9 mouse cellular contexts compared by ENCODE assay signal in genomic region chr9:58113279-58113884, GRCm38 (mm10). TPM values are rescaled to one million over a fixed set of nuclear protein-coding genes. Genes with fewer than 3 reads are reported as not detected.
DNase-seq lines count a peak whose midpoint lies in the region; ATAC-seq and TF ChIP-seq lines count a peak whose summit lies in the region.
"Had no signal": no experiment of that assay in that cellular context is flagged by ENCODE, and none has a peak within 500 bp of the region (broad histone marks: within the 10 kb centered on the region; RNA-seq: fewer than 3 reads in every experiment).

No protein-coding gene starts in this region.

- intact Hi-C loops in left cerebral cortex, postnatal 10 days (cut with DNase I), result loop anchor here (5.0 kb wide), 1 partner anchor 84 kb away; no protein-coding TSS in a partner anchor

- H3K36me3 ChIP-seq in lung, embryonic 16.5 days (ENCODE audit: control insufficient read depth, insufficient read depth, low read length), result no peaks in the 10 kb centered on the region
- no peaks in the 10 kb centered on the region for H3K36me3 ChIP-seq in forebrain, embryonic 11.5 days (ENCODE audit: control insufficient read depth, insufficient read depth, low read length)
- H3K36me3 ChIP-seq in kidney, postnatal 0 days (ENCODE audit: insufficient read depth, low read length), result no peaks in the 10 kb centered on the region
- no peaks in the 10 kb centered on the region for H3K36me3 ChIP-seq in neural tube, embryonic 15.5 days
- H3K36me3 ChIP-seq: liver, embryonic 15.5 days had no signal

- H3K4me3 ChIP-seq in lung, embryonic 16.5 days (ENCODE audit: low read length), result peak overlapping the region; percentile 20
- H3K4me3 ChIP-seq in forebrain, embryonic 11.5 days (ENCODE audit: low read depth, low read length), result peak overlapping the region; percentile 20
- no peak overlapping the region for H3K4me3 ChIP-seq in kidney, postnatal 0 days (replicated peaks; ENCODE audit: low read depth, low read length)
- peak overlapping the region; percentile 14 for H3K4me3 ChIP-seq in neural tube, embryonic 15.5 days (replicated peaks)
- H3K4me3 ChIP-seq: liver, embryonic 15.5 days had no signal

- no peaks in the 10 kb centered on the region; the same call in 1 of the 2 replicates for H3K27me3 ChIP-seq in lung, embryonic 16.5 days (ENCODE audit: control insufficient read depth, insufficient read depth, low read depth, low read length)
- peaks cover 7% of the 10 kb centered on the region for H3K27me3 ChIP-seq in forebrain, embryonic 11.5 days (ENCODE audit: control insufficient read depth, insufficient read depth, low read length)
- H3K27me3 ChIP-seq in kidney, postnatal 0 days (ENCODE audit: insufficient read depth, low read length), result no peaks in the 10 kb centered on the region
- H3K27me3 ChIP-seq in neural tube, embryonic 15.5 days (replicated peaks), result peaks cover 12% of the 10 kb centered on the region

- peak; percentile 44; the same call in 1 of the 2 replicates for ATAC-seq in lung, embryonic 16.5 days (ENCODE audit: low read depth)
- ATAC-seq in forebrain, embryonic 11.5 days (replicated peaks; ENCODE audit: low FRiP score), result peak; percentile 38
- ATAC-seq in kidney, postnatal 0 days (replicated peaks; ENCODE audit: low FRiP score, low read depth), result no peak
- peak; percentile 29; the same call in 1 of the 2 replicates for ATAC-seq in neural tube, embryonic 15.5 days (ENCODE audit: low FRiP score)
- ATAC-seq in megakaryocyte-erythroid progenitor cell, adult 5-6 weeks (replicated peaks; ENCODE audit: low FRiP score, low TSS enrichment, poor library complexity, severe bottlenecking), result no peak

- peaks cover 10% of the 10 kb centered on the region for H3K4me1 ChIP-seq in lung, embryonic 16.5 days (replicated peaks; ENCODE audit: control insufficient read depth, insufficient read depth, low read length)
- peaks cover 44% of the 10 kb centered on the region for H3K4me1 ChIP-seq in forebrain, embryonic 11.5 days (replicated peaks; ENCODE audit: control insufficient read depth, insufficient read depth, low read length)
- H3K4me1 ChIP-seq in kidney, postnatal 0 days (replicated peaks; ENCODE audit: insufficient read depth, low read length), result peaks cover 36% of the 10 kb centered on the region
- H3K4me1 ChIP-seq in neural tube, embryonic 15.5 days, result peaks cover 59% of the 10 kb centered on the region
- H3K4me1 ChIP-seq: liver, embryonic 15.5 days had no signal

- DNase-seq in lung, postnatal 4 days, result no peak
- DNase-seq in forebrain, embryonic 11.5 days (ENCODE audit: low spot score), result peak; percentile 76
- no peak for DNase-seq in kidney, postnatal 0 days (ENCODE audit: low spot score)
- no peak for DNase-seq in left cerebral cortex, postnatal 10 days (ENCODE audit: extremely low spot score in 1 of 2, low spot score in 2 of 2)
- no peak for DNase-seq in layer of hippocampus, postnatal 25 days (ENCODE audit: extremely low spot score in 1 of 2, low spot score in 1 of 2)

- TF ChIP-seq CTCF in kidney, postnatal 0 days (IDR thresholded peaks at IDR 0.05; ENCODE audit: low read depth), result no peak; the same call in 1 of the 2 replicates

- H3K27ac ChIP-seq in lung, embryonic 16.5 days (ENCODE audit: low read length), result peak overlapping the region; percentile 13
- H3K27ac ChIP-seq in forebrain, embryonic 11.5 days (ENCODE audit: low read depth, low read length), result peak overlapping the region; percentile 89
- H3K27ac ChIP-seq in kidney, postnatal 0 days, result peak overlapping the region; percentile 36; the same call in 1 of the 2 replicates
- peak overlapping the region; percentile 85 for H3K27ac ChIP-seq in neural tube, embryonic 15.5 days (replicated peaks)
- H3K27ac ChIP-seq: liver, embryonic 15.5 days had no signal

- no peaks in the 10 kb centered on the region for H3K9me3 ChIP-seq in lung, embryonic 16.5 days (ENCODE audit: control insufficient read depth, low read length)
- H3K9me3 ChIP-seq in forebrain, embryonic 11.5 days (ENCODE audit: control insufficient read depth, low read length), result no peaks in the 10 kb centered on the region
- no peaks in the 10 kb centered on the region for H3K9me3 ChIP-seq in kidney, postnatal 0 days (replicated peaks; ENCODE audit: low read length)
- H3K9me3 ChIP-seq in neural tube, embryonic 15.5 days (replicated peaks), result no peaks in the 10 kb centered on the region
- H3K9me3 ChIP-seq: liver, embryonic 15.5 days had no signal

- 10% methylated on average over 22 of the region's 22 CpGs for WGBS in lung, embryonic 16.5 days
- WGBS in forebrain, embryonic 11.5 days, result under 1% methylated on average over 22 of the region's 22 CpGs
- WGBS in kidney, postnatal 0 days, result 6% methylated on average over 22 of the region's 22 CpGs
- 2% methylated on average over 22 of the region's 22 CpGs for WGBS in neural tube, embryonic 15.5 days

- peak overlapping the region; percentile 45 for H3K4me2 ChIP-seq in lung, embryonic 16.5 days (ENCODE audit: low read depth, low read length)
- peak overlapping the region; percentile 36 for H3K4me2 ChIP-seq in forebrain, embryonic 11.5 days (ENCODE audit: low read depth, low read length, severe bottlenecking)
- peak overlapping the region; percentile 43 for H3K4me2 ChIP-seq in kidney, postnatal 0 days (ENCODE audit: low read length)
- H3K4me2 ChIP-seq in neural tube, embryonic 15.5 days, result peak overlapping the region; percentile 50
- H3K4me2 ChIP-seq: liver, embryonic 15.5 days had no signal

- H3K9ac ChIP-seq in lung, embryonic 16.5 days (ENCODE audit: low read length), result 0 out of 2 replicates have a peak overlapping the region, but pooled peaks have one; percentile 17
- peak overlapping the region; percentile 59 for H3K9ac ChIP-seq in forebrain, embryonic 11.5 days (ENCODE audit: low read length)
- H3K9ac ChIP-seq in kidney, postnatal 0 days (ENCODE audit: low read depth, low read length), result peak overlapping the region; percentile 40; the same call in 1 of the 2 replicates
- peak overlapping the region; percentile 34 for H3K9ac ChIP-seq in neural tube, embryonic 15.5 days (replicated peaks)
- H3K9ac ChIP-seq: liver, embryonic 15.5 days had no signal

RNA-seq across cellular contexts. Expression of gene Ccdc33, which starts 5.2 kb away (rescaled TPM):
- 0.68 and 1.4 TPM in 2 replicates for polyA plus RNA-seq in lung, embryonic 16.5 days (2015; fragmentation: Nextera tagmentation; extraction: Ambion mirVana)
- 0.88 and 1.1 TPM in 2 replicates for polyA plus RNA-seq in forebrain, embryonic 11.5 days (2014; fragmentation: Nextera tagmentation; extraction: Ambion mirVana)
- 0.09 and 0.13 TPM in 2 replicates for polyA plus RNA-seq in kidney, postnatal 0 days (2015; fragmentation: Nextera tagmentation; extraction: Ambion mirVana)
- polyA plus RNA-seq in neural tube, embryonic 15.5 days (2015; fragmentation: Nextera tagmentation; extraction: Ambion mirVana), result 0.13 and 0.15 TPM in 2 replicates
- total RNA-seq in left cerebral cortex, postnatal 10 days (2021), result under 1 TPM; 0.43 to 0.47 TPM
- total RNA-seq in megakaryocyte-erythroid progenitor cell, adult 5-6 weeks (2014; fragmentation: Nextera tagmentation), result not detected in 2 replicates
- not detected in 2 replicates for total RNA-seq in megakaryocyte-erythroid progenitor cell, adult 5-6 weeks (2017)
- total RNA-seq in layer of hippocampus, postnatal 25 days (2021), result 1 to 10 TPM in 1 of 2 experiments, under 1 TPM in 1; 0.49 to 2.4 TPM
- polyA plus RNA-seq: liver, embryonic 15.5 days had no signal

RNA-seq across cellular contexts. Expression of gene Stra6, which starts 49.8 kb away (rescaled TPM):
- 1.0 TPM in 2 replicates for polyA plus RNA-seq in lung, embryonic 16.5 days (2015; fragmentation: Nextera tagmentation; extraction: Ambion mirVana)
- polyA plus RNA-seq in forebrain, embryonic 11.5 days (2014; fragmentation: Nextera tagmentation; extraction: Ambion mirVana), result 18.0 and 21.8 TPM in 2 replicates
- 12.2 and 13.2 TPM in 2 replicates for polyA plus RNA-seq in kidney, postnatal 0 days (2015; fragmentation: Nextera tagmentation; extraction: Ambion mirVana)
- polyA plus RNA-seq in neural tube, embryonic 15.5 days (2015; fragmentation: Nextera tagmentation; extraction: Ambion mirVana), result 20.6 and 21.5 TPM in 2 replicates
- 10 to 100 TPM in 1 of 2 experiments, 1 to 10 TPM in 1; 10.0 to 10.9 TPM for total RNA-seq in left cerebral cortex, postnatal 10 days (2021)
- total RNA-seq in megakaryocyte-erythroid progenitor cell, adult 5-6 weeks (2014; fragmentation: Nextera tagmentation), result not detected in 2 replicates
- not detected in 2 replicates for total RNA-seq in megakaryocyte-erythroid progenitor cell, adult 5-6 weeks (2017)
- total RNA-seq in layer of hippocampus, postnatal 25 days (2021), result 10 to 100 TPM in 1 of 2 experiments, 1 to 10 TPM in 1; 9.3 to 12.9 TPM

Comparison
In these comparisons a context has a peak if more than half of its experiments do, and no peak if none do; other contexts are left out.
1. ATAC-seq: peak in lung, embryonic 16.5 days (single experiment), forebrain, embryonic 11.5 days (single experiment) and neural tube, embryonic 15.5 days (single experiment); none in kidney, postnatal 0 days (single experiment) and megakaryocyte-erythroid progenitor cell, adult 5-6 weeks (single experiment).
2. H3K27ac ChIP-seq: peak in every context shown above with its lines; median percentile 89 in forebrain, embryonic 11.5 days; 85 in neural tube, embryonic 15.5 days; 36 in kidney, postnatal 0 days; 13 in lung, embryonic 16.5 days.
3. Peak in every context shown above with its lines, with median percentiles within 50 percentile points of each other: H3K4me2 ChIP-seq and H3K9ac ChIP-seq.